Mouse (Mus musculus): Measurements from ENCODE around the gene Ybx1. TPM values are rescaled to one million over a fixed set of nuclear protein-coding genes. Genes with fewer than 3 reads are reported as not detected.
A peak's percentile ranks its signal among the peaks of the same experiment; 100 is the strongest.
"Not testable (repeated sequence)": the region's sequence is repeated elsewhere in the genome, so short reads cannot be mapped to it uniquely, and the experiment has no call there.

Ybx1 gene
- total RNA-seq, 2 experiments from 2014 or later, result 725 to 726 TPM

DNA sequence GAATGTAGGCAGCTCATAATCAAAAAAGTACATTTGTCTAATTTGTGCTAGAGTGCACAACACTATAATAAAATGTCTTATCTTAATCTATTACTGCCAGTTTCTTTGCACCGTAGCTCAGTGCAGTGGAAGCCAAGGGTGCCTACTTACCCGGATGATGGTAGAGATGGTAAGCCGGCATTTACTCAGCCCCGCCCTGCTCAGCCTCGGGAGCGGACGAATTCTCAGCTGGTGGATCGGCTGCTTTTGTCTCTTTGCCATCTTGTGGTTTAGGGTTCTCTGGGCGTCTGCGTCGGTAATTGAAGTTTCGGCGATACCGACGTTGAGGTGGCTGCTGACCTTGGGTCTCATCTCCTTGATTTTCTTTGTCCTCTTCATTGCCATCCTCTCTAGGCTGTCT is 15.6 kb downstream of the Ybx1 start:
- DNase-seq; intact Hi-C loops (cut with DNase I): not testable (repeated sequence)

DNA sequence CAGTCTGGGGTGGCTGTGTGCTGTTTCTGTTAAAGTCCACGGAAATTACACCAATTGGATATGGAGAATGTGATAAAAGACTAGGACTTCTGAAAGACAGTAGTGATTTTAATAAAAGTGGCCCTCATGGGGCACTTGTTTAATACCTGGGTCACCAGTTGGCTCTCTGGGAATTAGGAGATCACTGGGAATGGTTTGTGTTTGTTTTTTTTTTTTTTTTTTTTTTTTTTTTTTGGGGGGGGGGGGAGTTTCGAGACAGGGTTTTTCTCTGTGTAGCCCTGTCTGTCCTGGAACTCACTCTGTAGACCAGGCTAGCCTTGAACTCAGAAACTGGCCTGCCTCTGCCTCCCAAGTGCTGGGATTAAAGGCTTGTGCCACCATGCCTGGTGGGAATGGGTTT is 18.7 kb downstream of the Ybx1 start:
- DNase-seq, result no peak
- intact Hi-C loops (cut with DNase I), result loop anchor here (2.0 kb wide), 1 partner anchor 17 kb away; no protein-coding TSS in a partner anchor

DNA sequence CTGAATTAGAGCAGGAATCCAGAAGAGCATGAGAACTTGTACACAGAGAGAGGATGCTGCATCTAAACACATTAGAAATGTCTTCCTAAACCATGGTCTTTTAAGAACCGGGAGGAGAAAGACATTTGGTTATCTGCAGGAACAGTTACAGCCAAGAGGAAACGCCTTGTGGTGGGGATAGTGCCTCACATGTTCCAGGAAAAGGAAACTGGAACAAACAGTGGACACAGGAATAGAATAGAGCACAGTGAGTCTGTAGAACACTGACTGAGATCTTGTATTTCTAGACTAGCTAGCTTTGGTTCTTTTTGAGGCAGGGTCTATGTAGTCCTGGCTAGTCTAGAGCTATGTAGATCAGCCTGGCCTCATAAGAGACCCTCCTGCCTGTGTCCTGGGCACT is 19.2 kb downstream of the Ybx1 start:
- no peak for DNase-seq
- intact Hi-C loops (cut with DNase I), result no loop called here

GRCm38 (mm10) chr4:119274627-119275026 is 19.8 kb downstream of the Ybx1 start:
- intact Hi-C loops (cut with DNase I), result no loop called here
- peak; percentile 48 to 66 for DNase-seq

DNA sequence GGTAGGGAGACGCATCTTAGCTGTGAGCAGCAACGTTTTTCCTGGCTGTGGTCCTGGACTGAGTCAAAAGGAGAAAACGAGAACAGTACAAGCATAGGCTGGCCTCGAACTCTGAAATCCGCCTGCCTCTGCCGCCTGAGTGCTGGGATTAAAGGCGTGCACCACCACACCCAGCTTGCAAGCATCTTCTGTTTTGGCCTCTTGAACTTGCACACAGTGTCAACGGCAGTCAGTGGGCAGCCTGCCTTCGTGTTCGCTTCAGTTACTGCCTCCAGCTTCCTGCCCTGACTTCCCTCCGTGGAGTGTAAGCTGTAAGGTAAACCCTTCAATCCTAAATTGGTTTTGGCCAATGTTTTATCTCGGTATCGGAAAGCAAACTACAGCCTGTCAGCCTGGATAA is 27.8 kb downstream of the Ybx1 start:
- intact Hi-C loops (cut with DNase I), result no loop called here
- DNase-seq, result no peak

DNA sequence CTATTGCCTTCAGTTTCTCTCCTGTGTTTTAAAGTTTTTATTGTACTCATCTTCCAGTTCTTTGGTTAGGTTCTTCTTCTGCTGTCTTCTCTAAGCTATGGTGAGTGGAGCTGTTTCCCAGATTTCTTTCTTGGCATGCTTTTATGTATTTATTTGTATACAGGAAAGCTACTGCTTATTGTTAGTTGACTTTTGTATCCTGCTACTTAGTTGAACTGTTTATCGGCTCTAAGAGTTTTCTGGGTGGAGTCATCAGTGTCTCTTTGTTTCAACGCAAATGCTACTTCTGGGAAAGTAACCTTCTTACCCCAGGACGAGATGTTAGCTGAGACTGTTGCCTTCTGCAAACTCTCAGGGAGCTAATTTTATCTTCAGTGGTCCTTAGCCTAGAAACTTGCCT is 30.9 kb downstream of the Ybx1 start:
- intact Hi-C loops (cut with DNase I), result no loop called here
- no peak for DNase-seq

DNA sequence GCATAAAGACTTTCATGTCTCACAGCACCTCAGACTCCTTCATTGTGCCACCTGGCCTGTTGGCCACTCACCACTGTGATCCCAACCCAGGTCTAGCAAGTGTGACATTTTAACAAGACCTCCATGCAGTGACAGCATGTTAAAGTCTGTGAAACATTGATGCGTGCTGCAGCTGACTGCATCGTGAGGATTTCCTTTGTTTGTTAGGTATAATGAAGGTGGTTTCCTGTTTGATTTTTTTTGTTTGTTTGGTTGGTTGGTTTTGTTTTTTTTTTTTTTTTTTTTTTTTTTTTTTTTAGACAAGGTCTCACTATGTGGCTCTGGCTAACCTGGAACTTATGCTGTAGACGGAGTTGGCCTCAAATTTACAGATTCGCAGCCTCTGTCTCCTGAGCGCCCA is 31.9 kb downstream of the Ybx1 start:
- DNase-seq, result no peak

DNA sequence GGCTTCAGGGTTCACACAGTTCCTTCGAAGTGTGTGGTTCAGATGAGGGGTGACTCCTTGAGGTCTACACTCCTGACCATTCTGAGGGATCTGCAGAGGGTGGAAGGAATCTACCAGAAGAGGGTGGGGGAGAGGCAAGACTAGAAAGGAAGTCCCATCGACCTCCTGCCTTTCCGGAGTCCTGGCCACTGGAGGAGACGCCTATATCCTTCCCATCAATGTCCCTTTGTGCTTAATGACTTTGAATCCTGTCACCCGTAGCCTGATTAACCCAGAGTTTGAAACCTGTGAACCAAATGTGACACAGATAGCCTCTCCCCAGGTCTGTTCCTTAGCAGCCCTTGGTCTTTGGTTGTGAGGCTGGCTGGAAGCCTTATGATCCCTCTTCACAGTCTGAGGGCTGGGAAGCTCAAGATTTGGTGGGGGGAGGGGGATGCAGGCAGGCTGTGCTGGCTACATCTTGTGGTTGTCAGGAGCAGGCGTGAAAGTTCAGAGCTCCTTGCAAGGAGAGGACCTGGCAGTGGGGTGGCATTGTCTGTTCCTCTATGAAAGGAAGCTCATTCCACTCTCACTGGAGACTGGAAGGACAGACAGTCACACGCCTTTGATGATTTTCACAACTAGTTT is 33.2 kb downstream of the Ybx1 start:
- intact Hi-C loops (cut with DNase I), result no loop called here
- no peak for DNase-seq

More for the DNA sequence above, 31.9 kb downstream of the Ybx1 start:
- intact Hi-C loops (cut with DNase I), result no loop called here

- intact Hi-C loops (cut with DNase I), result loop anchor here (5.0 kb wide), 1 partner anchor 408 kb away; no protein-coding TSS in a partner anchor
- no peak for DNase-seq
Observed at GRCm38 (mm10) chr4:119259344-119260254, 34.8 kb downstream of the Ybx1 start.

DNA sequence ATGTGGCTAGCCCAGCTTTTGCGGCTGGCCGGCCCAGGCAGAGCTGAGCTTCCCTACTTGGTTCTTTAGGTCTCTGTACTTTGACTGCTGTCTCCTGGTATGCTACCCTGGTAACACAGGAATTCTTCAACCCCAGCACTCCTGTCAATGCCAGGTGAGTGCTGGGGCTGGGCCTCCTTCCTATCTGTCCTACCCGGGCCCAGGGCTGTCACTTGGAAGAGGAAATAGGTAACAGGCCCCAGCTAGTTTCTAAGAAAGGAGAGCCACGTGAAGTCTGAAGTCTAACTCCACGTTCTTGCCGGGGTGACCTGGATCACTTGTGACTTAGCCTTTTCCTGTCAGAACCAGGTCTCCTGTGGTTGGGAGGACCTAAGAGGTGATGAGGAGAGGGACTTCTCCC is 37.3 kb downstream of the Ybx1 start:
- intact Hi-C loops (cut with DNase I), result loop anchor here (5.0 kb wide), 1 partner anchor 410 kb away; no protein-coding TSS in a partner anchor

DNA sequence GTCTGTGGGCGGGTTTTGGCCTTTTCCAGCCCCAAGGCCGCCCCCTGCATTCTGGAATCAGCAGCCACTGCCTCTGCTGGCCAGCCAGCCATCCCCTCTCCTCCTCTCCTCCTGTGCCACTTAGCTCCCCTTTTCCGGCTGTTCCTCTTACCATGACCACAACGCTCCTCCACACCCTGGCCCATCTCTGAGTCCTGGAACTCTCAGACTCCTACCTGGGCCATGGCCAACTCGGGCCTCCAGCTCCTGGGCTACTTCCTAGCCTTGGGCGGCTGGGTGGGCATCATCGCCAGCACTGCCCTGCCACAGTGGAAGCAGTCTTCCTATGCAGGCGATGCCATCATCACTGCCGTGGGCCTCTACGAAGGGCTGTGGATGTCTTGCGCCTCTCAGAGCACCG is 39.1 kb downstream of the Ybx1 start, which contains the start of gene Cldn19:
Gene Cldn19 (plus strand): TSS at position 64 of the 400 bp plus-strand sequence.
- DNase-seq, result no peak
- intact Hi-C loops (cut with DNase I), result loop anchor here (5.0 kb wide), 1 partner anchor 412 kb away; no protein-coding TSS in a partner anchor

More for the DNA sequence above, 37.3 kb downstream of the Ybx1 start:
- DNase-seq, result no peak

DNA sequence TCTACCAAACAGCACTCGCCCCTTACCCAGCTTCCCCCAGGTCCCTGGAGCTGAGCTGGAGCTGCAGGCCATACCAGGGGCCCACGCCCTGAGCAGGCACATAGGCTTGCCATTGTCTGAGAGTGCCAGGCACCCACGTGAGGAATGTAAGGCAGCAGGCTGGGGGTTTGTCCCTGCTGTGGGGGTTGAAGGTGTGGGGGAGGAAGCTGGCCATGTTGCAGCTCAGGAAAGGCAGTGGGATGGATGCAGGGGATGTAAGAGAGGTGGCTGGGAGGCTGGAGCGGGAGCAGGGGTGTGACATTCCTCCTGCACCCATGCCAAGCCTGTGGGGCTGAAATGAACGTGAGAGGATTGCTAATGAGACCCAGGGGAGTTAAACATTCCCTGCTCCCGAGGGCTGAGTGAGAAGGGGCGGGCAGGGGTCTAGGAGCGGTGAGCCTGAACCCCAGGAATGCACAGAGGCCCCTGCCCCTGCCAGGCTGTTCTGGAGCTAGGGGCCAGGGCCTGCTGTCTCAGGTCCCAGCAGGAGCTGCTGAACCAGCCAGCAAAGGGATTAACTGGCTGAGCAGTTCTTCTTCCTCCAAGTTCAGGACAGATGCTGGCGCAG is 40.3 kb downstream of the Ybx1 start:
- DNase-seq, result no peak
- intact Hi-C loops (cut with DNase I), result no loop called here

GRCm38 (mm10) chr4:119252025-119252808 is 42.2 kb downstream of the Ybx1 start:
- DNase-seq, result no peak
- intact Hi-C loops (cut with DNase I), result no loop called here

DNA sequence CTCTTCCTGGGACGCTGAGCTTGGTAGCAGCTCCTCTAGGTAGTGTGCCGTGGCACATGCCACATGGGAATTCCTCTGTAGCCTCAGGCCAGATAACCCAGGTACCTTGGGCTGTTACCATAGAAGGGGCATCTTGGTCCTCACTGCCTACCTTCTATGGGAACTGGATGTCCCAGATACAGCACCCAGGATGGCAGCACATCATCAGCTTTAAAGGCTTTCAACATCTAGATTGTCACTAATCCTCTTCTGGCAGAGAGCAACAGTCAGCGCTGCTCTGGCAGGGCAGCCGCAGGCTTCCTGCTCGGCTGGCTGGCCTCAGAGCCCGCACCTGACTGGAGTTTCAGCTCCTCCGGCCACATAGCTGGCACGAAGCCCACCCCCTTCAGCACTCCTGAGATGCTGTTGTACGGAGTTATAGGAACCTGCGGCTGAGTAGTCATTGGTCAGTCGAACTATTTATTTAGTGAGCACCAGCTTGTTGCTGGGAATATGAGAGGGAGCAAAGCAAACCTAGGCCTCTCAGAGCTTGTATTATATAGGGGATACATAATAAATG is 45.9 kb downstream of the Ybx1 start:
- DNase-seq, result no peak
- intact Hi-C loops (cut with DNase I), result loop anchor here (5.0 kb wide), 3 partner anchors 74 to 374 kb away; partner anchors contain the start of genes Ppcs, Ppih and Zmynd12

DNA sequence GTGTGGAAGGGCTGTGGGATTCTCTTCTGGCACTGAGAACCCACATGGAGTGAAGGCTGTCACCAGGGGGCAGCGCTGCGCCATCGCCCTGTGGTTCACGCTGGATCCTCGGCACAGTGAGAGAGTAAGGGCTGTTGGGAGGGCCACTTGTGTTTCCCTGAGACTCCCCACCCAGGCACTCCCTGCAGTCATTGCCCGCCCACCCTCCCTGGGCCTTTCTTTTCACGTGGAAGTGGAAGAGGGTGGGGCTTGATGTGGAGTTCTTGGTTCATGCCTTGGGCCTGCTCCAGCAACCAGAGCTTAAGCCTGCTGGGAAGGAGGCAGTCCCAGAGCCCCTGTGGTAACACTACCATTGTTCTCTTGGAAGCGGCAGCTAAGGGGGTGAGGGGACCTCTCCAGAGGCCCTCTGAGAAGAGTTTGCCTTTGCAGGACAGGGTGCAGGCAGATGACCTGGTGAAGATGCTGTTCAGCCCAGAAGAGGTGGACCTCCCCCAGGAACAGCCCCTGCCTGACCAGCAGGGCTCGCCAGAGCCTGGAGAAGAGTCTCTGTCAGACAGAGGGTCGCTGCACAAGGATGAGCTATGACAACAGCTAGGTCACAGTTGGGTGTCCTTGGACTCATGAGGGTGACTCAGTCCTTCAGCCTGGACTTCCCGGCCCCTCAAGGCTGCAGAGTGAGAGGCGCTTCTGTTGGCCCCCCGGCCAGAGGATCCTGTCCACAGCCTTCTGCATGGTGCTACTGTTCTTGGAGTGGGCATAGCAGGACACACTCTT is 46.8 kb downstream of the Ybx1 start:
- DNase-seq, result peak; percentile 85 to 86
- intact Hi-C loops (cut with DNase I), result loop anchor here (1.0 to 5.0 kb wide), 5 partner anchors 47 to 375 kb away; partner anchors contain the start of genes Ppcs, Ppih, Ybx1 and Zmynd12

GRCm38 (mm10) chr4:119246688-119247225 is 47.6 kb downstream of the Ybx1 start:
- intact Hi-C loops (cut with DNase I), result loop anchor here (1.0 to 5.0 kb wide), 5 partner anchors 48 to 376 kb away; partner anchors contain the start of genes Ppcs, Ppih, Ybx1 and Zmynd12
- DNase-seq, result no peak

- intact Hi-C loops (cut with DNase I), result loop anchor here (2.0 to 5.0 kb wide), 4 partner anchors 49 to 376 kb away; partner anchors contain the start of genes Ppcs, Ppih, Ybx1 and Zmynd12
- no peak for DNase-seq
Observed at GRCm38 (mm10) chr4:119245961-119246360, 48.4 kb downstream of the Ybx1 start.

- intact Hi-C loops (cut with DNase I), result loop anchor here (5.0 kb wide), 3 partner anchors 77 to 377 kb away; partner anchors contain the start of genes Ppcs, Ppih and Zmynd12
- DNase-seq, result peak; percentile 30 to 51
Observed at GRCm38 (mm10) chr4:119245556-119245955, 48.8 kb downstream of the Ybx1 start.
